Mouse (Mus musculus): ENCODE data around the gene BC117090.
"Not testable (repeated sequence)": the region's sequence is repeated elsewhere in the genome, so short reads cannot be mapped to it uniquely, and the experiment has no call there.

Gene BC117090

DNA sequence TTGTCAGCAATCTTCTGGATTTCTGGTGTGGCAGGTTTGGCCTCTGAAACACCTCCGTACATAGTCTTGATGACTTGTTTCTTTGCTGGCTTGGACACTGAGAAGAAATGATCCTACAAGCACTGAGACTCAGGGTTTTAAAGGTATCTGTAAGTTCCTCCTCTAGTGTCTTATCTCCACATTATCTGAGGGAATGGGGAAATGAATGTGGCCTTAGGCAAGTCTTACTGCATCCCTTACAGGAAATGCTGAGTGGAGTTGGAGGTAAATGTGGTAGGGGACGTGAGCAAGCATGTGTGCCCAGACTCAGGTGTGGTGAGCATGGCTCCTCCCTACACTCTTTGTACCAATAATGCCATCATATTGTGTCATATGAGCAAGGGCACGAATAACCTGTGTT is at the start of gene BC117090:
Gene BC117090, minus strand, starts transcription at position 101 of the 400 bp plus-strand sequence.
- DNase-seq, result no peak

- DNase-seq, result not testable (repeated sequence)
Measured at GRCm38 (mm10) chr16:36367648-36368047, 33.5 kb upstream of the BC117090 start, which contains the start of gene BC100530. Gene BC100530, minus strand, starts transcription at chr16:36367748.

GRCm38 (mm10) chr16:36337171-36337570 is 3.0 kb upstream of the BC117090 start:
- no peak for DNase-seq

GRCm38 (mm10) chr16:36319286-36319685 is 14.8 kb downstream of the BC117090 start:
- DNase-seq, result no peak

GRCm38 (mm10) chr16:36316111-36316510 is 18.0 kb downstream of the BC117090 start:
- DNase-seq, result not testable (repeated sequence)

DNA sequence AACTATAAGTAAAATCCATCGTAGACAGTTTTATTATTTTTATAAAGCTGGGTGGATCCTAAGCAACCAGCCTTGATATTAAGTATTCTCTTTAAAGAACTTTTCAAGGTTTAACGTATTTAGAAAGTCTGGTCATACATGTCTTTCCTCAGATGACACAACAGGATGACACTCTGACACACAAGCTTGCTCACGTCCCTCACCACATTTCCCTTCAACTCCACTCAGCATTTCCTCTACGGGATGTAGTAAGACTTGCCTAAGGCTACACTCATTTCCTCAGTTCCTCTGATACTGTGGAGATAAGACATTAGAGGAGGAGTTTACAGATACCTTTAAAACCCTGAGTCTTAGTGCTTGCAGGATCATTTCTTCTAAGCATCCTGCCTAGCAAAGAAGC is 26.5 kb downstream of the BC117090 start:
- DNase-seq, result no peak

DNA sequence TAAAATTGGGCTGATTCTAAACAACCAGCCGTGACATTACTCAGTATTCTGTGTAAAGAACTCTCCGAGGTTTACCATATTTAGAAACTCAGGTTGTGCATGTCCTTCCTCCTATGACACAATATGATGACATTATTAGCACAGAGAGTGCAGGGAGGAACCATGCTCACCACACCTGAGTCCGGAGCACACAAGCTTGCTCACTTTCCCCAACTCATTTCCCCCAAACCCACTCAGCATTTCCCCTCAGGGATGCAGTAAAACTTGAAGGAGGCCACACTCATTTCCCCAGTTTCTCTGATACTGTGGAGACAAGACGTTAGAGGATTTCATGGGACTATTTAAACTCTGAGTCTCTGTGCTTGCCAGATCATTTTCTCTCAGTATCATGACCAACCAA is 45.0 kb downstream of the BC117090 start:
- DNase-seq, result no peak

DNA sequence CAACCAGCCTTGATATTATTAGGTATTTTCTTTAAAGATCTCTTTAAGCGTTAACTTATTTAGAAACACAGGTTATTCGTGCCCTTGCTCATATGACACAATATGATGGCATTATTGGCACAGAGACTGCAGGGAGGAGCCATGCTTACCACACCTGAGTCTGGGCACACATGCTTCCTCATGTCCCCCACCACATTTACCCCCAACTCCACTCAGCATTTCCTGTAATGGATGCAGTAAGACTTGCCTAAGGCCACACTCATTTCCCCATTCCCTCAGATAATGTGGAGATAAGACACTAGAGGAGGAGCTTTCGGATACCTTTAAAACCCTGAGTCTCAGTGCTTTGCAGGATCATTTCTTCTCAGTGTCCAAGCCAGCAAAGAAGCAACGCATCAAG is 57.3 kb downstream of the BC117090 start, which contains the start of gene Stfa1:
Gene Stfa1, plus strand, starts transcription at position 156 of the 400 bp plus-strand sequence.
- not testable (repeated sequence) for DNase-seq

Measured in thymus, postnatal 14 days (tissue).